Mouse (Mus musculus): ENCODE data around the gene Zfp541. TPM values are rescaled to one million over a fixed set of nuclear protein-coding genes. Genes with fewer than 3 reads are reported as not detected.

Zfp541 gene
- total RNA-seq, 2 experiments from 2014 or later: 0.50 TPM

GRCm38 (mm10) chr7:16057136-16057534 lies 4.5 kb upstream of the Zfp541 start:
- intact Hi-C loops (cut with DNase I): loop anchor here (5.0 kb wide), 1 partner anchor 100 kb away; no protein-coding TSS in a partner anchor
- no peak for DNase-seq (ENCODE audit: low spot score in 2 of 2)

GRCm38 (mm10) chr7:16062099-16062420 lies 446 bp downstream of the Zfp541 start:
- intact Hi-C loops (cut with DNase I): loop anchor here (10.0 kb wide), 1 partner anchor 203 kb away; no protein-coding TSS in a partner anchor
- DNase-seq (ENCODE audit: low spot score in 2 of 2): no peak

- intact Hi-C loops (cut with DNase I): loop anchor here (10.0 kb wide), 1 partner anchor 201 kb away; no protein-coding TSS in a partner anchor
- no peak for DNase-seq (ENCODE audit: low spot score in 2 of 2)
Observed at GRCm38 (mm10) chr7:16063490-16063889, 1.9 kb downstream of the Zfp541 start.

- DNase-seq (ENCODE audit: low spot score in 2 of 2): no peak
- intact Hi-C loops (cut with DNase I): no loop called here
Observed at GRCm38 (mm10) chr7:16070846-16071245, 9.2 kb downstream of the Zfp541 start.

- no peak for DNase-seq (ENCODE audit: low spot score in 2 of 2)
- intact Hi-C loops (cut with DNase I): no loop called here
Observed at GRCm38 (mm10) chr7:16071906-16072305, 10.3 kb downstream of the Zfp541 start.

- intact Hi-C loops (cut with DNase I): no loop called here
- DNase-seq (ENCODE audit: low spot score in 2 of 2): no peak
Observed at GRCm38 (mm10) chr7:16079947-16080346, 18.3 kb downstream of the Zfp541 start.

- no peak for DNase-seq (ENCODE audit: low spot score in 2 of 2)
- intact Hi-C loops (cut with DNase I): no loop called here
Observed at GRCm38 (mm10) chr7:16080581-16080980, 19.0 kb downstream of the Zfp541 start.

- no peak for DNase-seq (ENCODE audit: low spot score in 2 of 2)
- intact Hi-C loops (cut with DNase I): no loop called here
Observed at GRCm38 (mm10) chr7:16083361-16083760, 21.7 kb downstream of the Zfp541 start.

- DNase-seq (ENCODE audit: low spot score in 2 of 2): no peak
- intact Hi-C loops (cut with DNase I): no loop called here
Observed at GRCm38 (mm10) chr7:16087587-16087986, 26.0 kb downstream of the Zfp541 start.

GRCm38 (mm10) chr7:16094592-16094991 lies 33.0 kb downstream of the Zfp541 start:
- DNase-seq (ENCODE audit: low spot score in 2 of 2): no peak
- intact Hi-C loops (cut with DNase I): no loop called here

GRCm38 (mm10) chr7:16098021-16099017 lies 36.7 kb downstream of the Zfp541 start, which contains the start of gene Napa:
Gene Napa, plus strand, starts transcription at chr7:16098458.
- peak; percentile 100 for DNase-seq (ENCODE audit: low spot score in 2 of 2)
- intact Hi-C loops (cut with DNase I): loop anchor here (1.0 to 5.0 kb wide), 2 partner anchors 21 to 174 kb away; partner anchors contain the start of genes Inafm1 and Kptn

- intact Hi-C loops (cut with DNase I): loop anchor here (5.0 kb wide), 1 partner anchor 172 kb away; the partner anchor contains the start of gene Inafm1
- DNase-seq (ENCODE audit: low spot score in 2 of 2): no peak
Observed at GRCm38 (mm10) chr7:16099901-16100300, 38.3 kb downstream of the Zfp541 start.

- peak in 1 of 2 experiments; percentile 23 for DNase-seq (ENCODE audit: low spot score in 2 of 2)
- intact Hi-C loops (cut with DNase I): no loop called here
Observed at GRCm38 (mm10) chr7:16101081-16101480, 39.5 kb downstream of the Zfp541 start.

- peak in 1 of 2 experiments; percentile 31 for DNase-seq (ENCODE audit: low spot score in 2 of 2)
- intact Hi-C loops (cut with DNase I): loop anchor here (2.0 kb wide), 1 partner anchor 29 kb away; no protein-coding TSS in a partner anchor
Observed at GRCm38 (mm10) chr7:16101726-16102475, 40.3 kb downstream of the Zfp541 start.

- intact Hi-C loops (cut with DNase I): loop anchor here (1.0 to 2.0 kb wide), 2 partner anchors 28 to 47 kb away; no protein-coding TSS in a partner anchor
- DNase-seq (ENCODE audit: low spot score in 2 of 2): peak in 1 of 2 experiments; percentile 51
Observed at GRCm38 (mm10) chr7:16102686-16103226, 41.1 kb downstream of the Zfp541 start.

- intact Hi-C loops (cut with DNase I): loop anchor here (1.0 to 2.0 kb wide), 2 partner anchors 27 to 46 kb away; no protein-coding TSS in a partner anchor
- peak; percentile 76 to 96 for DNase-seq (ENCODE audit: low spot score in 2 of 2)
Observed at GRCm38 (mm10) chr7:16103760-16104159, 42.1 kb downstream of the Zfp541 start.

- DNase-seq (ENCODE audit: low spot score in 2 of 2): peak in 1 of 2 experiments; percentile 59
- intact Hi-C loops (cut with DNase I): no loop called here
Observed at GRCm38 (mm10) chr7:16104611-16105388, 43.2 kb downstream of the Zfp541 start.

GRCm38 (mm10) chr7:16108886-16109542 lies 47.4 kb downstream of the Zfp541 start:
- intact Hi-C loops (cut with DNase I): no loop called here
- DNase-seq (ENCODE audit: low spot score in 2 of 2): peak in 1 of 2 experiments; percentile 43

All from left cerebral cortex, postnatal 25 days (tissue).